Mouse (Mus musculus): ENCODE results near the gene Strip2. TPM values are rescaled to one million over a fixed set of nuclear protein-coding genes. Genes with fewer than 3 reads are reported as not detected.
A peak's percentile ranks its signal among the peaks of the same experiment; 100 is the strongest.

The Strip2 gene
- polyA plus RNA-seq, 1 experiment from 2014 or later: 0.46 TPM

DNA sequence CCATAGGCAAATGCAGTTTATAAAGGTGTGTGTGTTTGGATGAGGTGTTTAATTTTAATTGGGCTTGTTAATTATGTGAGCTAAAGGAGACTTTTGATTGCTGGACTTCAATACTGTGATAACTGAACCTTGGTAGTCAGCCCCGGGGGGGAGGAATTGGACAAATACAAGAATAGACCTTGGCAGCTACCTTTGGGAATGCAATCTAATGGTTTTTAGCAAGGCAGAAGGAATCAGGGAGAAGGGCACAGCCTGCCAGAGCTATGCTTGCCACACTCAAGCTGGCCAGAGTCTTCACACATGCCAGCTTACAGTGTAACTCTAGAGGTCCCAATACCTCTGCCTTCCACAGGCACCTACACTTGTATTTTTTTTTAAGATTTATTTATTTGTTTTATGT lies 18.9 kb downstream of the Strip2 start:
- WGBS: 84% methylated on average over 1 of the region's 1 CpGs
- Histone ChIP-seq H3K4me2 (replicated peaks; ENCODE audit: low read depth) (no peak overlapping the region), H3K27me3 (replicated peaks; ENCODE audit: control insufficient read depth, insufficient read depth, low read length) (no peaks in the 10 kb centered on the region), H3K9ac (ENCODE audit: low read depth, low read length) (no peak overlapping the region), H3K36me3 (ENCODE audit: control insufficient read depth, insufficient read depth) (no peaks in the 10 kb centered on the region), H3K27ac (ENCODE audit: low read depth, low read length) (no peak overlapping the region), H3K9me3 (ENCODE audit: control insufficient read depth) (no peaks in the 10 kb centered on the region), H3K4me1 (replicated peaks; ENCODE audit: control insufficient read depth, insufficient read depth, low read length) (no peaks in the 10 kb centered on the region), H3K4me3 (ENCODE audit: low read depth, low read length) (no peak overlapping the region)
- ATAC-seq: no peak
- TF ChIP-seq CTCF (IDR thresholded peaks at IDR 0.05; ENCODE audit: low read depth): no peak

DNA sequence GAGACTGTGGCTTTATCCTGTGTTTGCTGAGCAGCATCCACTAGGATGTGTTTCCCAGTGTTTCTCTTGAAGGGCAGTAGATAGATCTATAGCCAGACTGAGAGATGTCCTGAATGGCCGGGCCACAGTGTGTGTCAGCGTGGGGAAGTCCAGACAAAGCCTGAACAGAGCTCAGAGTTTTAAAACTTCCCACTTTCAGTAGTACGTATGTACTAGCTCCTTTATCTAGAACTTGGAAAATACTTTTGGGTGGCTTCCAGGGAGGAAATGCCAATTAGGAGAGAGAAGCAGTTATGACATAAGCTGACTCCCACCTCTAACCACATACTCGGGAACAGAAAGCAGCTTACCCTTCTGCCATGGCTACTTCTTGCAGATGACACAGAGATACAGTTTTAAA lies 23.6 kb downstream of the Strip2 start:
- no peak for ATAC-seq
- no peak overlapping the region for H3K27ac ChIP-seq (ENCODE audit: low read depth, low read length)
- H3K9me3 ChIP-seq (ENCODE audit: control insufficient read depth): no peaks in the 10 kb centered on the region
- no peaks in the 10 kb centered on the region for H3K36me3 ChIP-seq (ENCODE audit: control insufficient read depth, insufficient read depth)
- H3K4me1 ChIP-seq (replicated peaks; ENCODE audit: control insufficient read depth, insufficient read depth, low read length): no peaks in the 10 kb centered on the region
- WGBS: 62% methylated on average over 4 of the region's 4 CpGs
- TF ChIP-seq CTCF (IDR thresholded peaks at IDR 0.05; ENCODE audit: low read depth): no peak
- no peak overlapping the region for H3K4me2 ChIP-seq (replicated peaks; ENCODE audit: low read depth)
- no peak overlapping the region for H3K9ac ChIP-seq (ENCODE audit: low read depth, low read length)
- H3K27me3 ChIP-seq (replicated peaks; ENCODE audit: control insufficient read depth, insufficient read depth, low read length): no peaks in the 10 kb centered on the region
- H3K4me3 ChIP-seq (ENCODE audit: low read depth, low read length): no peak overlapping the region

DNA sequence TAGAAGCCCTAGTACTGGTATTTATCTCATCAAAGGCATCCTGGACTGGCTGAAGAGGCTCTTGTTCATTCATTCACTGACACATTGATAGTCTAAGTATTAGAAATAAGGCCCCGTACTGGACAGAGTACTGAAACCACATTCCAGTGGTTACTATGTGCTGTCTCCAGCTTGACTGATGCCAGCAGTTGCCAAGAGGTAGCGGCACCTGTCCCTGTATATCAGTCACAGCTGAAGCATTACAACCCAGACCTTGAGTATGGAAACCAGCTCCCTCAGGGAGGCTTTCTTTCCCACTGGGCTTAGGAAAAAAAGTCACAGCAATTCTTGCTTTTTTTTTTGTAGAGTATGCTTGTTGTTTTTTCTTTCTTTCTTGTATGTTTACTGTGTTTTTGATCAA lies 24.2 kb downstream of the Strip2 start:
- TF ChIP-seq CTCF (IDR thresholded peaks at IDR 0.05; ENCODE audit: low read depth): no peak
- ATAC-seq: no peak

DNA sequence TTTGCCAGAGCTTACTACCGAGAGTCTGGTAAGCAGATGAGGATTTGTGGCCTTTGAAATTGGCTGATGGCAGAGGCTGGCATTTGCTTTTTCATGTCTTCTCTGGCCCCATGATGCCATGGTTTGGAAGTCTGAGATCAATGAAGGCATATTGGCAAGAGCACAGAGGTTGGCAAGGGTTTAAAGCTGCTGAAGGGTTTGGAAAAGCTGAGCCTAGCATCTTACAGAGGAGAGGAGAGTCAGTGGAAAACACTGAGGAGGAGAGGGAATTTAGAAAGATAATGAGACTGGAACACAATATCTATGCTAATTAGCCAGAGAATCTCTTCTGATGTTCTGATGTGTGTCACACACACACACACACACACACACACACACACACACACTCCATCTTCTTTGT lies 27.7 kb downstream of the Strip2 start:
- H3K27me3 ChIP-seq (replicated peaks; ENCODE audit: control insufficient read depth, insufficient read depth, low read length): no peaks in the 10 kb centered on the region
- no peak for ATAC-seq
- no peak overlapping the region for H3K4me3 ChIP-seq (ENCODE audit: low read depth, low read length)
- no peaks in the 10 kb centered on the region for H3K36me3 ChIP-seq (ENCODE audit: control insufficient read depth, insufficient read depth)
- WGBS: 50% methylated on average over 1 of the region's 1 CpGs
- H3K9ac ChIP-seq (ENCODE audit: low read depth, low read length): no peak overlapping the region
- H3K9me3 ChIP-seq (ENCODE audit: control insufficient read depth): no peaks in the 10 kb centered on the region
- H3K4me1 ChIP-seq (replicated peaks; ENCODE audit: control insufficient read depth, insufficient read depth, low read length): no peaks in the 10 kb centered on the region
- no peak overlapping the region for H3K27ac ChIP-seq (ENCODE audit: low read depth, low read length)
- TF ChIP-seq CTCF (IDR thresholded peaks at IDR 0.05; ENCODE audit: low read depth): no peak
- H3K4me2 ChIP-seq (replicated peaks; ENCODE audit: low read depth): no peak overlapping the region

More for the DNA sequence above, 24.2 kb downstream of the Strip2 start:
- Histone ChIP-seq H3K4me3 (ENCODE audit: low read depth, low read length) (no peak overlapping the region), H3K9me3 (ENCODE audit: control insufficient read depth) (no peaks in the 10 kb centered on the region), H3K27me3 (replicated peaks; ENCODE audit: control insufficient read depth, insufficient read depth, low read length) (no peaks in the 10 kb centered on the region), H3K9ac (ENCODE audit: low read depth, low read length) (no peak overlapping the region), H3K4me1 (replicated peaks; ENCODE audit: control insufficient read depth, insufficient read depth, low read length) (no peaks in the 10 kb centered on the region), H3K36me3 (ENCODE audit: control insufficient read depth, insufficient read depth) (no peaks in the 10 kb centered on the region), H3K4me2 (replicated peaks; ENCODE audit: low read depth) (no peak overlapping the region), H3K27ac (ENCODE audit: low read depth, low read length) (no peak overlapping the region)
- WGBS: 78% methylated on average over 2 of the region's 2 CpGs

DNA sequence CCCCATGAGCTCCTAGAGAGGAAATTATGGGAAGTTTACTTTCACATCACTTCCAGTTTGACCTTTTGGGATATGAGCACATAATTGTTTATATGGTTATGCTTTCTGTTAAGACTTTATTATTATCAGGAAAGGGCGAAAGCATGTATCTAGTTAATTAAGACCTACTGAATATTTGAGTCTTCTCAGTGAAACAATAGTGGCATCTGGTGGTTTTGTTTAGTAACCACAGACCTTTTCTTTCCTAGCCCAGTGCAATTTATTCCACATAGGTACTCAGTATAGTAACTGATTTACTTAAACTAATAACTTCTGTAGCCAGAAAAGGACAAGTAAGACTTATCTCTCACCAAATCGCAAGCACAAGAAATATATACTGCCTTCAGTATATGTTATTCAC lies 29.8 kb downstream of the Strip2 start:
- Histone ChIP-seq H3K4me2 (replicated peaks; ENCODE audit: low read depth) (no peak overlapping the region), H3K9me3 (ENCODE audit: control insufficient read depth) (no peaks in the 10 kb centered on the region), H3K27me3 (replicated peaks; ENCODE audit: control insufficient read depth, insufficient read depth, low read length) (no peaks in the 10 kb centered on the region), H3K27ac (ENCODE audit: low read depth, low read length) (no peak overlapping the region), H3K9ac (ENCODE audit: low read depth, low read length) (no peak overlapping the region), H3K4me3 (ENCODE audit: low read depth, low read length) (no peak overlapping the region), H3K4me1 (replicated peaks; ENCODE audit: control insufficient read depth, insufficient read depth, low read length) (no peaks in the 10 kb centered on the region), H3K36me3 (ENCODE audit: control insufficient read depth, insufficient read depth) (no peaks in the 10 kb centered on the region)
- TF ChIP-seq CTCF (IDR thresholded peaks at IDR 0.05; ENCODE audit: low read depth): peak; percentile 70
- no peak for ATAC-seq
- WGBS: 81% methylated on average over 2 of the region's 2 CpGs

DNA sequence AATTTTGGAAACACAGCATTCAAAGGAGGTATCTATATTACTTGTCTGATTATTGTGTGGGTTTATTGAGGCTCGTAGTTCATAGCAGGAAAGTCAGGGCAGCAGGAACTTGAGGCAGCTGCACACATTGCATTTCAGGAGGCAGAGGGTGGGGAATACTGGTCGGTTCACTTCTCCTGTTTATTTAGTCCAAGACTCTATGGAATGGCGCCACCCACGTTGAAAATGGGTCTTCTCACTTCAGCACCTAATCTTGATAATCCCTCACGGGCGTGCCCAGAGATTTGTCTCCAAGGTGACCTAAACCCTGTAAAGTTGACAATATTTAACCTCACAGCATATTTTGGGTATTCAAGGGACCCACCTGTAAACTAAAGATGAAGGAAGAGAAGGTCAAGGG lies 31.0 kb downstream of the Strip2 start:
- H3K27me3 ChIP-seq (replicated peaks; ENCODE audit: control insufficient read depth, insufficient read depth, low read length): no peaks in the 10 kb centered on the region
- H3K4me1 ChIP-seq (replicated peaks; ENCODE audit: control insufficient read depth, insufficient read depth, low read length): no peaks in the 10 kb centered on the region
- no peaks in the 10 kb centered on the region for H3K36me3 ChIP-seq (ENCODE audit: control insufficient read depth, insufficient read depth)
- H3K27ac ChIP-seq (ENCODE audit: low read depth, low read length): no peak overlapping the region
- TF ChIP-seq CTCF (IDR thresholded peaks at IDR 0.05; ENCODE audit: low read depth): no peak
- H3K4me3 ChIP-seq (ENCODE audit: low read depth, low read length): no peak overlapping the region
- no peak overlapping the region for H3K9ac ChIP-seq (ENCODE audit: low read depth, low read length)
- WGBS: 50% methylated on average over 6 of the region's 6 CpGs
- no peaks in the 10 kb centered on the region for H3K9me3 ChIP-seq (ENCODE audit: control insufficient read depth)
- no peak for ATAC-seq
- no peak overlapping the region for H3K4me2 ChIP-seq (replicated peaks; ENCODE audit: low read depth)

DNA sequence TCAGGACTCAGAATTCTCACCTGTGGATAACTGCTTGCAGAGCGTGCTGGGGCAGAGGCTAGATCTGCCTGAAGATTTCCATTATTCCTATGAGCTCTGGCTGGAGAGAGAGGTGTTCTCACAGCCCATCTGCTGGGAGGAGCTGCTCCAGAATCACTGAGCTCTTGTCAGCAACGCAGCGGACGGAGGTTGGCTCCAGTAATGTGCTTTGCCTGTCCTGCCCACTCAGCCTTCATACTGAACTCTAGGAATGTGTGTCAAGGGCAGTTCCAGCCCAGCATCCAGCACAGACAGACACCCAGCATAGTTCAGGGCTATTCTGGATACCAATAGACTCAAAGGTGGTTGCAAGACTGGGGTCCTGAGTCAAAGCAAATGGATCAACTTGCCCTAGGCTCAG lies 39.9 kb downstream of the Strip2 start:
- no peak overlapping the region for H3K9ac ChIP-seq (ENCODE audit: low read depth, low read length)
- H3K4me1 ChIP-seq (replicated peaks; ENCODE audit: control insufficient read depth, insufficient read depth, low read length): no peaks in the 10 kb centered on the region
- H3K27ac ChIP-seq (ENCODE audit: low read depth, low read length): no peak overlapping the region
- H3K4me3 ChIP-seq (ENCODE audit: low read depth, low read length): no peak overlapping the region
- no peak overlapping the region for H3K4me2 ChIP-seq (replicated peaks; ENCODE audit: low read depth)
- H3K36me3 ChIP-seq (ENCODE audit: control insufficient read depth, insufficient read depth): no peaks in the 10 kb centered on the region
- TF ChIP-seq CTCF (IDR thresholded peaks at IDR 0.05; ENCODE audit: low read depth): no peak
- 84% methylated on average over 4 of the region's 4 CpGs for WGBS
- no peaks in the 10 kb centered on the region for H3K9me3 ChIP-seq (ENCODE audit: control insufficient read depth)
- no peaks in the 10 kb centered on the region for H3K27me3 ChIP-seq (replicated peaks; ENCODE audit: control insufficient read depth, insufficient read depth, low read length)
- ATAC-seq: no peak

Data from intestine, postnatal 0 days (tissue).